Comparison of ENCODE assay signal across 9 mouse cellular contexts in genomic region chr9:58766959-58767955, GRCm38 (mm10). TPM values are rescaled to one million over a fixed set of nuclear protein-coding genes. Genes with fewer than 3 reads are reported as not detected.
DNase-seq lines count a peak whose midpoint lies in the region; ATAC-seq lines count a peak whose summit lies in the region.
"Had no signal": no experiment of that assay in that cellular context is flagged by ENCODE, and none has a peak within 500 bp of the region (broad histone marks: within the 10 kb centered on the region; RNA-seq: fewer than 3 reads in every experiment).

No protein-coding gene starts in this region.

- H3K4me3 ChIP-seq in heart, embryonic 10.5 days, result no peak overlapping the region
- H3K4me3 ChIP-seq in embryonic facial prominence, embryonic 12.5 days, result no peak overlapping the region
- no peak overlapping the region for H3K4me3 ChIP-seq in limb, embryonic 11.5 days (ENCODE audit: low read depth, low read length)
- no peak overlapping the region for H3K4me3 ChIP-seq in neural tube, embryonic 13.5 days

- intact Hi-C loops in heart, postnatal 36 days (cut with DNase I), result no loop called here

- H3K27me3 ChIP-seq in heart, embryonic 10.5 days (ENCODE audit: insufficient read depth, poor library complexity, severe bottlenecking), result no peaks in the 10 kb centered on the region
- no peaks in the 10 kb centered on the region for H3K27me3 ChIP-seq in embryonic facial prominence, embryonic 12.5 days
- H3K27me3 ChIP-seq in limb, embryonic 11.5 days (ENCODE audit: control insufficient read depth, insufficient read depth, low read length), result no peaks in the 10 kb centered on the region
- no peaks in the 10 kb centered on the region for H3K27me3 ChIP-seq in neural tube, embryonic 13.5 days
- H3K27me3 ChIP-seq: CH12.LX had no signal

- 66% methylated on average over 17 of the region's 17 CpGs for WGBS in heart, embryonic 10.5 days
- WGBS in embryonic facial prominence, embryonic 12.5 days, result 75% methylated on average over 17 of the region's 17 CpGs
- 79% methylated on average over 17 of the region's 17 CpGs for WGBS in limb, embryonic 11.5 days
- WGBS in neural tube, embryonic 13.5 days, result 79% methylated on average over 17 of the region's 17 CpGs

- ATAC-seq in embryonic facial prominence, embryonic 12.5 days (ENCODE audit: insufficient number of reproducible peaks, insufficient read depth, low FRiP score, low TSS enrichment), result peak; percentile 99
- peak; percentile 92 for ATAC-seq in limb, embryonic 11.5 days (ENCODE audit: insufficient number of reproducible peaks, low FRiP score, low TSS enrichment, low read depth)
- ATAC-seq in neural tube, embryonic 13.5 days (ENCODE audit: low read depth), result peak; percentile 94

- H3K4me1 ChIP-seq in heart, embryonic 10.5 days, result peaks cover 16% of the 10 kb centered on the region; the same call in 1 of the 2 replicates
- no peaks in the 10 kb centered on the region for H3K4me1 ChIP-seq in embryonic facial prominence, embryonic 12.5 days
- no peaks in the 10 kb centered on the region for H3K4me1 ChIP-seq in limb, embryonic 11.5 days (ENCODE audit: control insufficient read depth, insufficient read depth, low read length)
- peaks cover 13% of the 10 kb centered on the region for H3K4me1 ChIP-seq in neural tube, embryonic 13.5 days (replicated peaks)

- no peak overlapping the region for H3K27ac ChIP-seq in heart, embryonic 10.5 days
- H3K27ac ChIP-seq in embryonic facial prominence, embryonic 12.5 days, result no peak overlapping the region
- no peak overlapping the region for H3K27ac ChIP-seq in limb, embryonic 11.5 days (replicated peaks; ENCODE audit: low read depth, low read length)
- H3K27ac ChIP-seq in neural tube, embryonic 13.5 days (replicated peaks), result no peak overlapping the region

- no peaks in the 10 kb centered on the region; the same call in 1 of the 2 replicates for H3K9me3 ChIP-seq in heart, embryonic 10.5 days
- H3K9me3 ChIP-seq in embryonic facial prominence, embryonic 12.5 days, result no peaks in the 10 kb centered on the region
- H3K9me3 ChIP-seq in limb, embryonic 11.5 days (ENCODE audit: control insufficient read depth, low read length), result 0 out of 2 replicates have a peak, but pooled peaks cover 2% of the 10 kb centered on the region
- H3K9me3 ChIP-seq in neural tube, embryonic 13.5 days, result no peaks in the 10 kb centered on the region

- H3K4me2 ChIP-seq in embryonic facial prominence, embryonic 12.5 days (replicated peaks), result no peak overlapping the region
- no peak overlapping the region for H3K4me2 ChIP-seq in limb, embryonic 11.5 days (ENCODE audit: low read depth, severe bottlenecking)
- H3K4me2 ChIP-seq in neural tube, embryonic 13.5 days, result no peak overlapping the region

- H3K9ac ChIP-seq in embryonic facial prominence, embryonic 12.5 days, result no peak overlapping the region
- H3K9ac ChIP-seq in limb, embryonic 11.5 days (ENCODE audit: low read length), result no peak overlapping the region
- H3K9ac ChIP-seq in neural tube, embryonic 13.5 days, result no peak overlapping the region

- 0 out of 2 replicates have a peak, but pooled peaks cover 2% of the 10 kb centered on the region for H3K36me3 ChIP-seq in heart, embryonic 10.5 days
- no peaks in the 10 kb centered on the region for H3K36me3 ChIP-seq in embryonic facial prominence, embryonic 12.5 days
- H3K36me3 ChIP-seq in limb, embryonic 11.5 days (ENCODE audit: control insufficient read depth, insufficient read depth, low read length), result no peaks in the 10 kb centered on the region
- H3K36me3 ChIP-seq in neural tube, embryonic 13.5 days, result no peaks in the 10 kb centered on the region

- DNase-seq in heart, embryonic 10.5 days (ENCODE audit: low spot score), result peak; percentile 87
- no peak for DNase-seq in heart, postnatal 36 days
- no peak for DNase-seq in limb, embryonic 11.5 days (ENCODE audit: low spot score)
- no peak for DNase-seq in spleen, postnatal 14 days (ENCODE audit: low spot score in 2 of 2)
- DNase-seq in testis, postnatal 14 days (ENCODE audit: low spot score), result no peak
- DNase-seq in MN1 (ENCODE audit: low spot score), result no peak

RNA-seq across cellular contexts. Expression of gene Rec114, which starts 23.5 kb away (rescaled TPM):
- polyA plus RNA-seq in heart, embryonic 10.5 days (2016; fragmentation: Nextera tagmentation; extraction: Ambion mirVana), result 11.6 and 16.5 TPM in 2 replicates
- 1 to 10 TPM; 1.7 to 3.3 TPM for total RNA-seq in heart, postnatal 36 days (2021)
- polyA plus RNA-seq in embryonic facial prominence, embryonic 12.5 days (2016; fragmentation: Nextera tagmentation; extraction: Ambion mirVana), result 2.1 and 3.6 TPM in 2 replicates
- 1.4 TPM in 2 replicates for polyA plus RNA-seq in limb, embryonic 11.5 days (2014; fragmentation: Nextera tagmentation; extraction: Ambion mirVana)
- 1.5 and 1.7 TPM in 2 replicates for polyA plus RNA-seq in neural tube, embryonic 13.5 days (2015; fragmentation: Nextera tagmentation; extraction: Ambion mirVana)
- total RNA-seq: CH12.LX had no signal

RNA-seq across cellular contexts. Expression of gene Hcn4, which starts 56.0 kb away (rescaled TPM):
- polyA plus RNA-seq in heart, embryonic 10.5 days (2016; fragmentation: Nextera tagmentation; extraction: Ambion mirVana), result 3.0 and 3.8 TPM in 2 replicates
- total RNA-seq in heart, postnatal 36 days (2021), result 1 to 10 TPM; 6.2 to 7.2 TPM
- 0.62 and 0.64 TPM in 2 replicates for polyA plus RNA-seq in embryonic facial prominence, embryonic 12.5 days (2016; fragmentation: Nextera tagmentation; extraction: Ambion mirVana)
- polyA plus RNA-seq in limb, embryonic 11.5 days (2014; fragmentation: Nextera tagmentation; extraction: Ambion mirVana), result 0.30 and 0.35 TPM in 2 replicates
- 2.6 and 3.0 TPM in 2 replicates for polyA plus RNA-seq in neural tube, embryonic 13.5 days (2015; fragmentation: Nextera tagmentation; extraction: Ambion mirVana)
- total RNA-seq: CH12.LX had no signal
